Mouse (Mus musculus) hindbrain, embryonic 13.5 days (tissue): ENCODE results near the gene Cspg4. TPM values are rescaled to one million over a fixed set of nuclear protein-coding genes. Genes with fewer than 3 reads are reported as not detected.
"Not testable (repeated sequence)": the region's sequence is repeated elsewhere in the genome, so short reads cannot be mapped to it uniquely, and the experiment has no call there.

Source experiments
- ATAC-seq: fragments of 200-750 bp; cut with Nextera tagmentation; 2 replicates; pipeline ENCODE4 v1.8.0; 2017; ENCODE audit warnings: moderate TSS enrichment; ENCODE audit not compliant: low FRiP score
- H3K27ac ChIP-seq: fragments of 300-500 bp; sonication (generic); 2 replicates; pipeline ENCODE4 v1.5.1; 2015; ENCODE audit warnings: inconsistent platforms, mild to moderate bottlenecking, moderate library complexity
- H3K27me3 ChIP-seq: fragments of 300-500 bp; sonication (generic); 2 replicates; pipeline ENCODE4 v1.6.1; 2015; ENCODE audit warnings: mild to moderate bottlenecking, inconsistent platforms
- H3K36me3 ChIP-seq: fragments of 300-500 bp; sonication (generic); 2 replicates; pipeline ENCODE4 v1.6.1; 2015; ENCODE audit warnings: mild to moderate bottlenecking, inconsistent platforms
- H3K4me1 ChIP-seq: fragments of 300-500 bp; sonication (generic); replicated peaks from 2 replicates; pipeline ENCODE4 v1.6.1; 2015; ENCODE audit warnings: inconsistent platforms
- H3K4me2 ChIP-seq: fragments of 300-500 bp; sonication (generic); 2 replicates; pipeline ENCODE4 v1.6.1; 2015; ENCODE audit warnings: inconsistent platforms, mild to moderate bottlenecking, moderate library complexity
- H3K4me3 ChIP-seq: fragments of 300-500 bp; sonication (generic); 2 replicates; pipeline ENCODE4 v1.5.1; 2015; ENCODE audit warnings: mild to moderate bottlenecking, inconsistent platforms
- H3K9ac ChIP-seq: fragments of 300-500 bp; sonication (generic); 2 replicates; pipeline ENCODE4 v1.6.1; 2015; ENCODE audit warnings: mild to moderate bottlenecking, inconsistent platforms
- H3K9me3 ChIP-seq: fragments of 300-500 bp; sonication (generic); 2 replicates; pipeline ENCODE4 v1.6.1; 2016; ENCODE audit warnings: inconsistent platforms
- WGBS: fragments of 180-500 bp; shearing (Covaris S2); methylation state at CpG from one replicate; pipeline ENCODE4 v1.1.7; 2015; 5-methylcytosine and 5-hydroxymethylcytosine counted together
- polyA plus RNA-seq: library from polyadenylated mRNA; unstranded; fragments of >200 nt; fragmentation: Nextera tagmentation; extraction: Ambion mirVana; gene quantifications from 2 replicates; pipeline ENCODE4 v1.2.1, GENCODE M21; 2015

The Cspg4 gene
- polyA plus RNA-seq, 1 experiment from 2014 or later: 4.2 TPM

DNA sequence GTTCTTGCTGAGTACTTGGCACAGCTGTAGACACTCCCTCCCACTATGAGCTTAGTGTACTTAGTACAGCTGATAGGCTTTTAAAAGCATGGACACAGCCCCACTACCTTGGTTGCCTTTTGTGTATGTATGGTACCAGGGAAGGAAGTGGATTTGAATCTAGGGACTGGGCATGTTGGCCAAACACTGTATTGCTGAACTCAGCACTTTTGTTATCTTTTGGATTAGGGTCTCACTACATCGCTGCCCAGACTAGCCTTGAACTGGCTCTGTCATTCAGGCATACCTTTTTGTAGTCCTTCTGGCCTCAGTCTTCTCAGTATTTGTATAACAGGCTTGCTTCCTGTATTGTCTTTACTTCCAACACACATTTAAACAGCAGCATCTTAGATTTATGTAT is 65.7 kb downstream of the Cspg4 start:
- Histone ChIP-seq H3K27me3 (peaks cover 28% of the 10 kb centered on the region), H3K27ac (no peak overlapping the region), H3K4me3 (no peak overlapping the region), H3K4me2 (no peak overlapping the region), H3K9me3 (no peaks in the 10 kb centered on the region), H3K9ac (no peak overlapping the region), H3K4me1 (peaks cover 29% of the 10 kb centered on the region), H3K36me3 (no peaks in the 10 kb centered on the region)
- no peak for ATAC-seq
- WGBS: 88% methylated on average over 1 of the region's 1 CpGs

DNA sequence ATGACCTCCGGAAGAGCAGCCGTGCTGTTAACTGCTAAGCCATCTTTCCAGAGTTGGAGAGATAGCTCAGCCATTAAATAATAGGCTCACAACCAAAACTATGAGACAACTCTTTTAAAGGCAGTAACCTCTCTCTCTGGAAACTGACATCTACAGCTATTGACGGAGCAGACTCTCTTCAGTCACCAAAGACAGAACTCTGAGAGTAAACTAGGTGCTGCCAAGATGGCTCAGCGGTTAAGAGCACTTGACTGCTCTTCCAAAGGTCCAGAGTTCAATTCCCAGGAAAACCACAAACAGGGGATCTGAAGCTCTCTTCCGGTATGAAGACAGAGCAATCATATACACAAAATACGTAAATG is 72.0 kb downstream of the Cspg4 start:
- Histone ChIP-seq H3K4me2 (peak overlapping the region; percentile 63), H3K9me3 (no peaks in the 10 kb centered on the region), H3K4me1 (peaks cover 32% of the 10 kb centered on the region), H3K36me3 (peaks cover under 1% of the 10 kb centered on the region; the same call in 1 of the 2 replicates), H3K4me3 (peak overlapping the region; percentile 89), H3K27me3 (0 out of 2 replicates have a peak, but pooled peaks cover 3% of the 10 kb centered on the region), H3K9ac (peak overlapping the region; percentile 55; the same call in 1 of the 2 replicates), H3K27ac (no peak overlapping the region)
- WGBS: 19% methylated on average over 6 of the region's 6 CpGs
- no peak for ATAC-seq

DNA sequence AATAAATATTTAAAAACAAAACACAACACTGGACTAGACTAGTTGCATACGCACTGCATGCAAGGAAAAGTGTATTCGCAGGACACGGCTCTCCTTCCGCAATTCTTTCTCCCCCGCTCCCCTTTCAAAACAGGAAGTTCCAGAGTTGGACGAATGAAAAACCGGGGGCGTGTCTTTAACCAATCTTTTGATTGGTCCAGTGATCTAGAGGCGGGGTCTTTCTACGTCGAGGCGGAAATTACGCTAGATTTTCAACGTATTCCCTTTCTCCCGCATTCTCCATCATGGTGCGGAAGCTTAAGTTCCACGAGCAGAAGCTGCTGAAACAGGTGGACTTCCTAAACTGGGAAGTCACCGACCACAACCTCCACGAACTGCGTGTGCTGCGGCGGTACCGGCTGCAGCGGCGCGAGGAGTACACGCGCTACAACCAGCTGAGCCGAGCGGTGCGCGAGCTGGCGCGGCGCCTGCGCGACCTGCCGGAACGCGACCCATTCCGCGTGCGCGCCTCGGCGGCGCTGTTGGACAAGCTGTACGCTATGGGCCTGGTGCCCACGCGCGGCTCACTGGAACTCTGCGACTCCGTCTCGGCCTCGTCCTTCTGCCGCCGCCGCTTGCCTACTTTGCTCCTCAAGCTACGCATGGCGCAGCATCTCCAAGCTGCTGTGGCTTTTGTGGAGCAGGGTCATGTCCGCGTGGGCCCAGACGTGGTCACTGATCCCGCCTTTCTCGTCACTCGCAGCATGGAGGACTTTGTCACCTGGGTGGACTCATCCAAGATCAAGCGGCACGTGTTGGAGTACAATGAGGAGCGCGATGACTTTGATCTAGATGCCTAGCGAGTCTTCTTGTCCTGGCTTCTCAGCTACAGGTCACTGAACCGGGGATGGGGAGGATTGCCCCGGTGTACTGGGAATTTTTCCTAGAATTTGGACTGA is 72.7 kb downstream of the Cspg4 start, which contains the start of gene Imp3:
TSS of gene Imp3 (plus strand) at position 253 of the 938 bp plus-strand sequence.
- ATAC-seq: peak; percentile 95
- peak within 1 kb of the TSS; percentile 89 for H3K9ac ChIP-seq
- under 1% methylated on average over 67 of the region's 73 CpGs for WGBS
- peak within 1 kb of the TSS; percentile 83 for H3K4me2 ChIP-seq
- H3K4me3 ChIP-seq: peak within 1 kb of the TSS; percentile 89
- H3K4me1 ChIP-seq: peaks cover 32% of the 10 kb centered on the region
- H3K27ac ChIP-seq: peak within 1 kb of the TSS; percentile 91
- 0 out of 2 replicates have a peak, but pooled peaks cover 3% of the 10 kb centered on the region for H3K27me3 ChIP-seq
- no peaks in the 10 kb centered on the region for H3K9me3 ChIP-seq
- H3K36me3 ChIP-seq: peaks cover 2% of the 10 kb centered on the region; the same call in 1 of the 2 replicates

DNA sequence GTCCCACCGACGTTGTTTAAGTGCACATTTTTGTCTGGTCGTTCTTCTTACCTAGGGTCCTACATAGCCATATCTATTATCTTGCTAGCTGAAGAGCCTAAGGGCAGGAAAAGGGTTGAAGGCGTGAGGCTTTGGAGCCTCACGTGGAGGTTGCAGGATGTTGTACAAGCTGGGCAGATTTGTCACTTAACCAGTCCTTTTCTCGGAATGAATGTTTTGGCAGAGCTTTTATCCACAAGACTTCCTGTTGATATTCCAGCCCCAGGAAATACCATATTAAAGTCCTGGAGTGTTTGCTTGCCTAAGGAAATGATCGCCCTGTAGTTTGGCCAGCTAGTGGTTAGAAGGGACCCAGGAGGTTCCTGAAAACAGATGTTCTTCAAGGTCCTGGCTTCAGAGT is 73.5 kb downstream of the Cspg4 start:
- Histone ChIP-seq H3K27ac (peak overlapping the region; percentile 91; the same call in 1 of the 2 replicates), H3K4me1 (peaks cover 32% of the 10 kb centered on the region), H3K27me3 (0 out of 2 replicates have a peak, but pooled peaks cover 3% of the 10 kb centered on the region), H3K4me3 (peak overlapping the region; percentile 89), H3K9ac (peak overlapping the region; percentile 89), H3K36me3 (peaks cover 2% of the 10 kb centered on the region; the same call in 1 of the 2 replicates), H3K4me2 (peak overlapping the region; percentile 83), H3K9me3 (no peaks in the 10 kb centered on the region)
- ATAC-seq: no peak
- WGBS: 6% methylated on average over 7 of the region's 7 CpGs

DNA sequence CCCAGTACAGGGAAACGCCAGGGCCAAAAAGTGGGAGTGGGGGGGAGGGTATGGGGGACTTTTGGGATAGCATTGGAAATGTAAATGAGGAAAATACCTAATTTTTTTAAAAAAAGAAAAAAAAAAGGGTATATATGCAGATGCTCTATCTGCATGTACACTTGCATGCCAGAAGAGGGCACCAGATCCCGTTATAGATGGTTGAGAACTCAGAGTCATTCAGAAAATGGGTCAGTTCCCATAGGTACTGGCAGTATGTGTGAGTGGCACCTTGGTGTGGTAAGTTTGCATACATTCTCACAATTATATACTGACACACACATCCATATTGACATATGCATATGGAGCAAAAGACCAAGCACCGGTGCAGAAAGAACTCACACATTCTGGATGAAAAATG is 82.6 kb downstream of the Cspg4 start:
- not testable (repeated sequence) for ATAC-seq, H3K27me3 ChIP-seq, H3K4me2 ChIP-seq, H3K4me3 ChIP-seq, H3K36me3 ChIP-seq, H3K9me3 ChIP-seq, H3K9ac ChIP-seq, H3K27ac ChIP-seq
- H3K4me1 ChIP-seq: peaks cover 14% of the 10 kb centered on the region
- WGBS: 31% methylated on average over 3 of the region's 3 CpGs

DNA sequence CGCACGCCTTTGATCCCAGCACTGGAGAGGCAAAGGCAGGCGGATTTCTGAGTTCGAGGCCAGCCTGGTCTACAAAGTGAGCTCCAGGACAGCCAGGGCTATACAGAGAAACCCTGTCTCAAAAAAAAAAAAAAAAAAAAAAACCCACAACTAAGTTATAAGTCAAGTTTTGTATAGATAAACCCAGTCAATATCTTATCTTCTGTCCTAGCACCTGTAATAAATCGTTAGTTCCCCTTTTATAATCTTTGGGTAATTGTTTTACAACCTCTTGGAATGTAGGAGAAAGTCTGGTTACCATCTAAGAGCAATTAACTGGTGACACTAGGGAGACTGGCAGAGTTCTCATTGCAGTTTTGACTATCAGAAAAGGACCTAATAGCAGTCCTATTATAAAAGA is 83.9 kb downstream of the Cspg4 start:
- 88% methylated on average over 5 of the region's 5 CpGs for WGBS
- not testable (repeated sequence) for H3K9ac ChIP-seq, H3K27me3 ChIP-seq, H3K27ac ChIP-seq, H3K4me3 ChIP-seq, H3K36me3 ChIP-seq, ATAC-seq, H3K4me2 ChIP-seq, H3K9me3 ChIP-seq
- H3K4me1 ChIP-seq: peaks cover 14% of the 10 kb centered on the region

Other genes with a start within 250 kb of the Cspg4 start
- gene Lingo1, start 68.6 kb upstream of the Cspg4 start, polyA plus RNA-seq: 48.9 and 50.4 TPM in 2 replicates
- 0.18 TPM in 1 of 2 replicates, not detected in the other for gene Odf3l1, start 354 bp upstream of the Cspg4 start, polyA plus RNA-seq
- gene Snx33, start 63.3 kb downstream of the Cspg4 start, polyA plus RNA-seq: 2.9 and 3.7 TPM in 2 replicates
- gene Imp3, start 72.4 kb downstream of the Cspg4 start, polyA plus RNA-seq: 74.5 and 74.8 TPM in 2 replicates
- 28.5 and 31.5 TPM in 2 replicates for gene Snupn, start 85.8 kb downstream of the Cspg4 start, polyA plus RNA-seq
- gene Ptpn9, start 129.9 kb downstream of the Cspg4 start, polyA plus RNA-seq: 22.7 and 23.1 TPM in 2 replicates
- gene Sin3a, start 207.0 kb downstream of the Cspg4 start, polyA plus RNA-seq: 26.0 and 28.8 TPM in 2 replicates